Mouse (Mus musculus) hindbrain, embryonic 16.5 days (tissue): ENCODE measurements at regions not wholly inside any gene's neighbourhood (a gene's known extent, or its start where the extent isn't known, plus 50 kb on each side); places are given as distances from the start of the nearest gene placed in this dataset.

Experiments used
- ATAC-seq: fragments of 200-750 bp; cut with Nextera tagmentation; 2 replicates; pipeline ENCODE4 v1.8.0; 2017; ENCODE audit warnings: moderate TSS enrichment, moderate library complexity
- H3K27ac ChIP-seq: fragments of 300-500 bp; sonication (generic); 2 replicates; pipeline ENCODE4 v1.5.1; 2014; ENCODE audit warnings: low read depth, mild to moderate bottlenecking, control low read depth, low read length, moderate library complexity
- H3K27me3 ChIP-seq: fragments of 300-500 bp; sonication (generic); replicated peaks from 2 replicates; pipeline ENCODE4 v1.6.1; 2014; ENCODE audit warnings: low read length; ENCODE audit not compliant: control insufficient read depth, insufficient read depth
- H3K36me3 ChIP-seq: fragments of 300-500 bp; sonication (generic); 2 replicates; pipeline ENCODE4 v1.6.1; 2014; ENCODE audit warnings: mild to moderate bottlenecking, low read length, moderate library complexity, mixed read lengths; ENCODE audit not compliant: control insufficient read depth, insufficient read depth
- H3K4me1 ChIP-seq: fragments of 300-500 bp; sonication (generic); 2 replicates; pipeline ENCODE4 v1.6.1; 2014; ENCODE audit warnings: low read depth, low read length; ENCODE audit not compliant: control insufficient read depth, insufficient read depth
- H3K4me2 ChIP-seq: fragments of 300-500 bp; sonication (generic); 2 replicates; pipeline ENCODE4 v1.6.1; 2014; ENCODE audit warnings: mild to moderate bottlenecking, low read length, control low read depth, moderate library complexity
- H3K4me3 ChIP-seq: fragments of 300-500 bp; sonication (generic); 2 replicates; pipeline ENCODE4 v1.5.1; 2014; ENCODE audit warnings: mild to moderate bottlenecking, low read length, control low read depth, moderate library complexity
- H3K9ac ChIP-seq: fragments of 300-500 bp; sonication (generic); 2 replicates; pipeline ENCODE4 v1.6.1; 2014; ENCODE audit warnings: low read depth, mild to moderate bottlenecking, control low read depth, low read length, moderate library complexity
- H3K9me3 ChIP-seq: fragments of 300-500 bp; sonication (generic); 2 replicates; pipeline ENCODE4 v1.6.1; 2014; ENCODE audit warnings: mild to moderate bottlenecking, low read length, moderate library complexity; ENCODE audit not compliant: control insufficient read depth
- WGBS: fragments of 180-500 bp; shearing (Covaris S2); extraction: QIAGEN DNeasy Blood & Tissue Kit; methylation state at CpG from one replicate; pipeline ENCODE4 v1.1.7; 2014; 5-methylcytosine and 5-hydroxymethylcytosine counted together

DNA sequence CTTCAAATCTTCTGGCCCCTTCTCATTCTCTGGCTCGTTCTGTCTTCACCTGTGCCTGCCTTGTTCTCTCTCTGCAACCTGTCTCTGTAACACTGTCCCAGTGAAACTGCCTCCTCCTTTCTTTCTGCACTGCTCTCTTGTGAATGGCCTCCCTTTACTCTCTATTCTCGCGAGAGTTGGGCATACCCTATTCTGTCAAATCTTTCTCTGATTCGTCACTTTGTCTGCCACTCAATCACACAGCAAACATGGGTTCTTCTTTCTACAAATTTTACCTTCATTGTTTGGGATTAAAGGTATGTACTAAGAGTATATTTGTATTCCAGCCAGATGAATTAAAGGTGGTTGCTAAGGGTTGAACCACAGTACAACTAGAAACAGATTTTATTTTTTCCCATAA lies 54.6 kb upstream of the Slc6a6 start:
- no peak overlapping the region for H3K9ac ChIP-seq
- no peak overlapping the region for H3K4me2 ChIP-seq
- no peak overlapping the region for H3K27ac ChIP-seq
- no peaks in the 10 kb centered on the region for H3K27me3 ChIP-seq
- no peaks in the 10 kb centered on the region for H3K9me3 ChIP-seq
- WGBS, result 91% methylated on average over 4 of the region's 4 CpGs
- no peak overlapping the region for H3K4me3 ChIP-seq
- ATAC-seq, result no peak
- no peaks in the 10 kb centered on the region for H3K4me1 ChIP-seq
- no peaks in the 10 kb centered on the region for H3K36me3 ChIP-seq

DNA sequence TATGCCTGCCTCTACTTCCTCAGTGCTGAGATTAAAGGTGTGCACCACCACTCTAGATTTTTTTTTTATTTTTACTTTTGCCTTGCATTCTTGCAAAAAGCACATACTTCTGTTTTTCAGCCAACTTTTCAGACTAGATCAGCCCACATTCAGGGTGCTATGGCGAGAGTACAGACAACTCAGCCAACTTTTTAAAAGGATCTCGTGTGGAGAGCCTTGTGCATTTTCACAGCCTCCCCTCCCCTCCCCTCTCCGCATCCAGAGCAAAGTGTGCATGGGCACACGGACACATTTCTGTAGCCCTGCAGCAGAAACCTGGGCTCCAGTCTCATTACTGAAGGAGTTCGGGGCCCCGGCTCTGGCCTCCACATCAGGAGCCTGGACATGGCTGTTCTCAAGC lies 52.6 kb upstream of the Slc6a6 start:
- H3K36me3 ChIP-seq, result no peaks in the 10 kb centered on the region
- no peak overlapping the region for H3K4me2 ChIP-seq
- ATAC-seq, result no peak
- WGBS, result 91% methylated on average over 6 of the region's 6 CpGs
- H3K4me1 ChIP-seq, result no peaks in the 10 kb centered on the region
- no peak overlapping the region for H3K9ac ChIP-seq
- H3K27ac ChIP-seq, result no peak overlapping the region
- no peaks in the 10 kb centered on the region for H3K9me3 ChIP-seq
- no peak overlapping the region for H3K4me3 ChIP-seq
- no peaks in the 10 kb centered on the region for H3K27me3 ChIP-seq
